Mouse (Mus musculus): Measurements from ENCODE around the gene Diras1. TPM values are rescaled to one million over a fixed set of nuclear protein-coding genes. Genes with fewer than 3 reads are reported as not detected.
"Not testable (repeated sequence)": the region's sequence is repeated elsewhere in the genome, so short reads cannot be mapped to it uniquely, and the experiment has no call there.

Gene Diras1
- polyA plus RNA-seq, 1 experiment from 2014 or later, result 8.7 TPM

GRCm38 (mm10) chr10:81055169-81055568 lies 29.7 kb upstream of the Diras1 start:
- Histone ChIP-seq H3K4me2 (no peak overlapping the region), H3K9ac (no peak overlapping the region), H3K36me3 (replicated peaks) (peaks cover 33% of the 10 kb centered on the region), H3K27ac (no peak overlapping the region), H3K27me3 (no peaks in the 10 kb centered on the region), H3K9me3 (no peaks in the 10 kb centered on the region), H3K4me3 (replicated peaks) (no peak overlapping the region), H3K4me1 (peaks cover 28% of the 10 kb centered on the region)
- no peak for ATAC-seq (ENCODE audit: low FRiP score)
- WGBS, result 83% methylated on average over 6 of the region's 6 CpGs

GRCm38 (mm10) chr10:81052577-81052976 lies 27.1 kb upstream of the Diras1 start:
- H3K27ac ChIP-seq, result no peak overlapping the region
- no peak overlapping the region for H3K4me2 ChIP-seq
- peaks cover 6% of the 10 kb centered on the region for H3K4me1 ChIP-seq
- no peak for ATAC-seq (ENCODE audit: low FRiP score)
- H3K9me3 ChIP-seq, result no peaks in the 10 kb centered on the region
- no peak overlapping the region for H3K9ac ChIP-seq
- H3K4me3 ChIP-seq (replicated peaks), result no peak overlapping the region
- no peaks in the 10 kb centered on the region for H3K27me3 ChIP-seq
- H3K36me3 ChIP-seq (replicated peaks), result peaks cover 52% of the 10 kb centered on the region
- WGBS, result 90% methylated on average over 5 of the region's 5 CpGs

- Histone ChIP-seq H3K4me2 (no peak overlapping the region), H3K4me3 (replicated peaks) (no peak overlapping the region), H3K9me3 (no peaks in the 10 kb centered on the region), H3K27me3 (no peaks in the 10 kb centered on the region), H3K27ac (no peak overlapping the region), H3K36me3 (replicated peaks) (peaks cover 67% of the 10 kb centered on the region), H3K9ac (no peak overlapping the region), H3K4me1 (no peaks in the 10 kb centered on the region)
- no peak for ATAC-seq (ENCODE audit: low FRiP score)
- WGBS, result 95% methylated on average over 6 of the region's 6 CpGs
Observed at GRCm38 (mm10) chr10:81051133-81051532, 25.7 kb upstream of the Diras1 start.

- Histone ChIP-seq H3K4me2 (no peak overlapping the region), H3K4me3 (replicated peaks) (no peak overlapping the region), H3K36me3 (replicated peaks) (peaks cover 72% of the 10 kb centered on the region), H3K4me1 (no peaks in the 10 kb centered on the region), H3K27me3 (no peaks in the 10 kb centered on the region), H3K9me3 (no peaks in the 10 kb centered on the region), H3K9ac (no peak overlapping the region), H3K27ac (no peak overlapping the region)
- no peak for ATAC-seq (ENCODE audit: low FRiP score)
- 73% methylated on average over 4 of the region's 4 CpGs for WGBS
Observed at GRCm38 (mm10) chr10:81050645-81051044, 25.2 kb upstream of the Diras1 start.

- WGBS, result 94% methylated on average over 14 of the region's 14 CpGs
- H3K36me3 ChIP-seq (replicated peaks), result peaks cover 78% of the 10 kb centered on the region
- not testable (repeated sequence) for ATAC-seq (ENCODE audit: low FRiP score)
Observed at GRCm38 (mm10) chr10:81045246-81045645, 19.8 kb upstream of the Diras1 start.

GRCm38 (mm10) chr10:81041458-81042175 lies 16.2 kb upstream of the Diras1 start:
- peaks cover 41% of the 10 kb centered on the region for H3K36me3 ChIP-seq (replicated peaks)
- H3K9me3 ChIP-seq, result no peaks in the 10 kb centered on the region
- no peaks in the 10 kb centered on the region for H3K27me3 ChIP-seq
- ATAC-seq (ENCODE audit: low FRiP score), result no peak
- no peak overlapping the region for H3K9ac ChIP-seq
- no peak overlapping the region for H3K4me2 ChIP-seq
- H3K4me3 ChIP-seq (replicated peaks), result no peak overlapping the region
- H3K27ac ChIP-seq, result no peak overlapping the region
- peaks cover 5% of the 10 kb centered on the region for H3K4me1 ChIP-seq
- 36% methylated on average over 13 of the region's 13 CpGs for WGBS

More at GRCm38 (mm10) chr10:81045246-81045645, 19.8 kb upstream of the Diras1 start:
- H3K9me3 ChIP-seq; H3K27me3 ChIP-seq; H3K27ac ChIP-seq; H3K9ac ChIP-seq; H3K4me3 ChIP-seq (replicated peaks); H3K4me1 ChIP-seq; H3K4me2 ChIP-seq: not testable (repeated sequence)

GRCm38 (mm10) chr10:81036988-81037580 lies 11.6 kb upstream of the Diras1 start, which contains the start of gene Slc39a3:
Gene Slc39a3 (minus strand): TSS chr10:81037426.
- Histone ChIP-seq H3K9ac (peak within 1 kb of the TSS; percentile 62), H3K27ac (peak within 1 kb of the TSS; percentile 69), H3K4me3 (replicated peaks) (peak within 1 kb of the TSS; percentile 73), H3K4me2 (peak within 1 kb of the TSS; percentile 60), H3K27me3 (no peaks in the 10 kb centered on the region), H3K36me3 (replicated peaks) (peaks cover 19% of the 10 kb centered on the region), H3K9me3 (no peaks in the 10 kb centered on the region), H3K4me1 (peaks cover 9% of the 10 kb centered on the region)
- ATAC-seq (ENCODE audit: low FRiP score), result peak; percentile 99
- WGBS, result under 1% methylated on average over 35 of the region's 35 CpGs

GRCm38 (mm10) chr10:81036251-81036650 lies 10.8 kb upstream of the Diras1 start:
- H3K27ac ChIP-seq, result no peak overlapping the region
- H3K4me2 ChIP-seq, result no peak overlapping the region
- H3K9ac ChIP-seq, result no peak overlapping the region
- H3K4me3 ChIP-seq (replicated peaks), result no peak overlapping the region
- no peaks in the 10 kb centered on the region for H3K9me3 ChIP-seq
- H3K36me3 ChIP-seq (replicated peaks), result peaks cover 28% of the 10 kb centered on the region
- WGBS, result 75% methylated on average over 7 of the region's 7 CpGs
- no peaks in the 10 kb centered on the region for H3K27me3 ChIP-seq
- peaks cover 9% of the 10 kb centered on the region for H3K4me1 ChIP-seq
- ATAC-seq (ENCODE audit: low FRiP score), result no peak

GRCm38 (mm10) chr10:81033586-81033985 lies 8.1 kb upstream of the Diras1 start:
- Histone ChIP-seq H3K27me3 (no peaks in the 10 kb centered on the region), H3K4me2 (no peak overlapping the region), H3K4me3 (replicated peaks) (no peak overlapping the region), H3K27ac (no peak overlapping the region), H3K9ac (no peak overlapping the region), H3K9me3 (no peaks in the 10 kb centered on the region), H3K36me3 (replicated peaks) (peaks cover 41% of the 10 kb centered on the region), H3K4me1 (peaks cover 12% of the 10 kb centered on the region)
- ATAC-seq (ENCODE audit: low FRiP score), result no peak
- WGBS, result 86% methylated on average over 10 of the region's 10 CpGs

GRCm38 (mm10) chr10:81029031-81029430 lies 3.6 kb upstream of the Diras1 start:
- Histone ChIP-seq H3K4me3 (replicated peaks) (no peak overlapping the region), H3K9me3 (no peaks in the 10 kb centered on the region), H3K36me3 (replicated peaks) (peaks cover 41% of the 10 kb centered on the region), H3K9ac (no peak overlapping the region), H3K27me3 (peaks cover 25% of the 10 kb centered on the region), H3K4me2 (no peak overlapping the region), H3K27ac (no peak overlapping the region), H3K4me1 (peaks cover 13% of the 10 kb centered on the region)
- ATAC-seq (ENCODE audit: low FRiP score), result no peak
- 74% methylated on average over 10 of the region's 10 CpGs for WGBS

- Histone ChIP-seq H3K36me3 (replicated peaks) (peaks cover 33% of the 10 kb centered on the region), H3K27ac (no peak overlapping the region), H3K4me1 (peaks cover 13% of the 10 kb centered on the region), H3K27me3 (peaks cover 32% of the 10 kb centered on the region), H3K9me3 (no peaks in the 10 kb centered on the region), H3K4me2 (no peak overlapping the region), H3K4me3 (replicated peaks) (no peak overlapping the region), H3K9ac (no peak overlapping the region)
- no peak for ATAC-seq (ENCODE audit: low FRiP score)
Observed at GRCm38 (mm10) chr10:81028219-81028618, 2.8 kb upstream of the Diras1 start.

GRCm38 (mm10) chr10:81027331-81027730 lies 1.9 kb upstream of the Diras1 start:
- WGBS, result 72% methylated on average over 4 of the region's 4 CpGs
- no peak for ATAC-seq (ENCODE audit: low FRiP score)
- H3K36me3 ChIP-seq (replicated peaks), result peaks cover 24% of the 10 kb centered on the region
- H3K27me3 ChIP-seq, result peaks cover 38% of the 10 kb centered on the region
- H3K9ac ChIP-seq, result no peak overlapping the region
- H3K4me3 ChIP-seq (replicated peaks), result no peak overlapping the region
- H3K4me1 ChIP-seq, result peaks cover 13% of the 10 kb centered on the region
- no peaks in the 10 kb centered on the region for H3K9me3 ChIP-seq
- H3K4me2 ChIP-seq, result no peak overlapping the region
- no peak overlapping the region for H3K27ac ChIP-seq

GRCm38 (mm10) chr10:81026857-81027256 lies 1.4 kb upstream of the Diras1 start:
- ATAC-seq (ENCODE audit: low FRiP score), result no peak
- no peaks in the 10 kb centered on the region for H3K9me3 ChIP-seq
- H3K4me2 ChIP-seq, result no peak overlapping the region
- H3K4me3 ChIP-seq (replicated peaks), result no peak overlapping the region
- H3K9ac ChIP-seq, result no peak overlapping the region
- H3K4me1 ChIP-seq, result peaks cover 13% of the 10 kb centered on the region
- H3K27ac ChIP-seq, result no peak overlapping the region
- peaks cover 43% of the 10 kb centered on the region for H3K27me3 ChIP-seq
- H3K36me3 ChIP-seq (replicated peaks), result peaks cover 20% of the 10 kb centered on the region
- whole genome bisulfite sequencing, result 91% methylated on average over 5 of the region's 5 CpGs
